Mouse (Mus musculus): ENCODE measurements around the gene Gm10720. TPM values are rescaled to one million over a fixed set of nuclear protein-coding genes. Genes with fewer than 3 reads are reported as not detected.
A peak's percentile ranks its signal among the peaks of the same experiment; 100 is the strongest.
"Not testable (repeated sequence)": the region's sequence is repeated elsewhere in the genome, so short reads cannot be mapped to it uniquely, and the experiment has no call there.

The Gm10720 gene
- polyA plus RNA-seq (2014; fragmentation: Nextera tagmentation; extraction: Ambion mirVana), result not detected in 2 replicates

GRCm38 (mm10) chr9:3015354-3015753 is at the start of gene Gm10720:
Gene Gm10720 (plus strand): TSS chr9:3015654.
- H3K36me3 ChIP-seq (ENCODE audit: control insufficient read depth, insufficient read depth, low read length); H3K27ac ChIP-seq (replicated peaks; ENCODE audit: low read depth, low read length); H3K27me3 ChIP-seq (replicated peaks; ENCODE audit: control insufficient read depth, insufficient read depth, low read length); H3K9me3 ChIP-seq (ENCODE audit: control insufficient read depth, low read length); H3K9ac ChIP-seq (ENCODE audit: low read depth, low read length); ATAC-seq (ENCODE audit: low read depth); H3K4me2 ChIP-seq (ENCODE audit: low read depth, low read length); H3K4me3 ChIP-seq (ENCODE audit: low read depth, low read length); H3K4me1 ChIP-seq (ENCODE audit: control insufficient read depth, insufficient read depth, low read length); DNase-seq (ENCODE audit: low spot score): not testable (repeated sequence)
- WGBS, result 56% methylated on average over 4 of the region's 9 CpGs

DNA sequence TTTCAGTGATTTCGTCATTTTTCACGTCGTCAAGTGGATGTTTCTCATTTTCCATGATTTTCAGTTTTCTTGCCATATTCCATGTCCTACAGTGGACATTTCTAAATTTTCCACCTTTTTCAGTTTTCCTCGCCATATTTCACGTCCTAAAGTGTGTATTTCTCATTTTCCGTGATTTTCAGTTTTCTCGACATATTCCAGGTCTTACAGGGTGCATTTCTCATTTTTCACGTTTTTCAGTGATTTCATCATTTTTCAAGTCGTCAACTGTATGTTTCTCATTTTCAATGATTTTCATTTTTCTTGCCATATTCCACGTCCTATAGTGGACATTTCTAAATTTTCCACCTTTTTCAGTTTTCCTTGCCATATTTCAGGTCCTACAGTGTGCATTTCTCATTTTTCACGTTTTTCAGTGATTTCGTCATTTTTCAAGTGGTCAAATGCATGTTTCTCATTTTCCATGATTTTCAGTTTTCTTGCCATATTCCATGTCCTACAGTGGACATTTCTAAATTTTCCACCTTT is 14.9 kb upstream of the Gm10720 start, which contains the start of gene Gm10722:
TSS of gene Gm10722 (plus strand) at position 478 of the 528 bp plus-strand sequence.
- H3K9ac ChIP-seq (ENCODE audit: low read depth, low read length); H3K4me2 ChIP-seq (ENCODE audit: low read depth, low read length); H3K4me3 ChIP-seq (ENCODE audit: low read depth, low read length); H3K27ac ChIP-seq (replicated peaks; ENCODE audit: low read depth, low read length); H3K36me3 ChIP-seq (ENCODE audit: control insufficient read depth, insufficient read depth, low read length); ATAC-seq (ENCODE audit: low read depth); H3K27me3 ChIP-seq (replicated peaks; ENCODE audit: control insufficient read depth, insufficient read depth, low read length); H3K9me3 ChIP-seq (ENCODE audit: control insufficient read depth, low read length); H3K4me1 ChIP-seq (ENCODE audit: control insufficient read depth, insufficient read depth, low read length): not testable (repeated sequence)
- peak; percentile 25 for DNase-seq (ENCODE audit: low spot score)
- 68% methylated on average over 12 of the region's 12 CpGs for WGBS

- 63% methylated on average over 8 of the region's 8 CpGs for WGBS
- H3K4me3 ChIP-seq (ENCODE audit: low read depth, low read length); DNase-seq (ENCODE audit: low spot score); H3K4me2 ChIP-seq (ENCODE audit: low read depth, low read length); H3K27ac ChIP-seq (replicated peaks; ENCODE audit: low read depth, low read length); H3K27me3 ChIP-seq (replicated peaks; ENCODE audit: control insufficient read depth, insufficient read depth, low read length); H3K36me3 ChIP-seq (ENCODE audit: control insufficient read depth, insufficient read depth, low read length); H3K4me1 ChIP-seq (ENCODE audit: control insufficient read depth, insufficient read depth, low read length); H3K9me3 ChIP-seq (ENCODE audit: control insufficient read depth, low read length); ATAC-seq (ENCODE audit: low read depth); H3K9ac ChIP-seq (ENCODE audit: low read depth, low read length): not testable (repeated sequence)
Measured at GRCm38 (mm10) chr9:3001006-3001405, 14.4 kb upstream of the Gm10720 start.

DNA sequence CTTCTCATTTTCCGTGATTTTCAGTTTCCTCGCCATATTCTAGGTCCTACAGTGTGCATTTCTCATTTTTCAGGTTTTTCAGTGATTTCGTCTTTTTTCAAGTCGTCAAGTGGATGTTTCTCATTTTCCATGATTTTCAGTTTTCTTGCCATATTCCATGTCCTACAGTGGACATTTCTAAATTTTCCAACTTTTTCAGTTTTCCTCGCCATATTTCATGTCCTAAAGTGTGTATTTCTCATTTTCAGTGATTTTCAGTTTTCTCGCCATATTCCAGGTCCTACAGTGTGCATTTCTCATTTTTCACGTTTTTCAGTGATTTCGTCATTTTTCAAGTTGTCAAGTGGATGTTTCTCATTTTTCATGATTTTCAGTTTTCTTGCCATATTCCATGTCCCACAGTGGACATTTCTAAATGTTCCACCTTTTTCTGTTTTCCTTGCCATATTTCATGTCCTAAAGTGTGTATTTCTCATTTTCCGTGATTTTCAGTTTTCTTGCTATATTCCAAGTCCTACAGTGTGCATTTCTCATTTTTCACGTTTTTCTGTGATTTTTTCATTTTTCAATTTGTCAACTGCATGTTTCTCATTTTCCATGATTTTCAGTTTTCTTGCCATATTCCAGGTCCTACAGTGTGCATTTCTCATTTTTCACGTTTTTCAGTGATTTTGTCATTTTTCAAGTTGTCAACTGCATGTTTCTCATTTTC is 13.3 kb upstream of the Gm10720 start:
- 53% methylated on average over 8 of the region's 11 CpGs for WGBS
- H3K9ac ChIP-seq (ENCODE audit: low read depth, low read length); H3K9me3 ChIP-seq (ENCODE audit: control insufficient read depth, low read length); H3K27ac ChIP-seq (replicated peaks; ENCODE audit: low read depth, low read length); H3K4me2 ChIP-seq (ENCODE audit: low read depth, low read length); H3K4me3 ChIP-seq (ENCODE audit: low read depth, low read length); H3K27me3 ChIP-seq (replicated peaks; ENCODE audit: control insufficient read depth, insufficient read depth, low read length); H3K36me3 ChIP-seq (ENCODE audit: control insufficient read depth, insufficient read depth, low read length); H3K4me1 ChIP-seq (ENCODE audit: control insufficient read depth, insufficient read depth, low read length): not testable (repeated sequence)
- peak; percentile 6 for DNase-seq (ENCODE audit: low spot score)
- peak; percentile 85 for ATAC-seq (ENCODE audit: low read depth)

DNA sequence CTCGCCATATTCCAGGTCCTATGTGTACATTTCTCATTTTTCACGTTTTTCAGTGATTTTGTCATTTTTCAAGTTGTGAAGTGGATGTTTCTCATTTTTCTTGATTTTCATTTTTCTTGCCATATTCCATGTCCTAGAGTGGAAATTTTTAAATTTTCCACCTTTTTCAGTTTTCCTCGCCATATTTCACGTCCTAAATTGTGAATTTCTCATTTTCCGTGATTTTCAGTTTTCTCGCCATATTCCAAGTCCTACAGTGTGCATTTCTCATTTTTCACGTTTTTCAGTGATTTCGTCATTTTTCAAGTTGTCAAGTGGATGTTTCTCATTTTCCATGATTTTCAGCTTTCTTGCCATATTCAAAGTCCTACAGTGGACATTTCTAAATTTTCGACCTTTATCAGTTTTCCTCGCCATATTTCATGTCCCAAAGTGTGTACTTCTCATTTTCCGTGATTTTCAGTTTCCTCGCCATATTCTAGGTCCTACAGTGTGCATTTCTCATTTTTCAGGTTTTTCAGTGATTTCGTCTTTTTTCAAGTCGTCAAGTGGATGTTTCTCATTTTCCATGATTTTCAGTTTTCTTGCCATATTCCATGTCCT is 12.6 kb upstream of the Gm10720 start, which contains the start of gene Gm11168:
TSS of gene Gm11168 (plus strand) at position 553 of the 603 bp plus-strand sequence.
- H3K9me3 ChIP-seq (ENCODE audit: control insufficient read depth, low read length); H3K9ac ChIP-seq (ENCODE audit: low read depth, low read length); H3K4me3 ChIP-seq (ENCODE audit: low read depth, low read length); H3K4me2 ChIP-seq (ENCODE audit: low read depth, low read length); ATAC-seq (ENCODE audit: low read depth); H3K27ac ChIP-seq (replicated peaks; ENCODE audit: low read depth, low read length); H3K4me1 ChIP-seq (ENCODE audit: control insufficient read depth, insufficient read depth, low read length); H3K27me3 ChIP-seq (replicated peaks; ENCODE audit: control insufficient read depth, insufficient read depth, low read length); DNase-seq (ENCODE audit: low spot score); H3K36me3 ChIP-seq (ENCODE audit: control insufficient read depth, insufficient read depth, low read length): not testable (repeated sequence)
- WGBS, result 74% methylated on average over 6 of the region's 14 CpGs

- WGBS, result 75% methylated on average over 1 of the region's 5 CpGs
- not testable (repeated sequence) for H3K4me3 ChIP-seq (ENCODE audit: low read depth, low read length); H3K27ac ChIP-seq (replicated peaks; ENCODE audit: low read depth, low read length); ATAC-seq (ENCODE audit: low read depth); H3K4me1 ChIP-seq (ENCODE audit: control insufficient read depth, insufficient read depth, low read length); DNase-seq (ENCODE audit: low spot score); H3K9ac ChIP-seq (ENCODE audit: low read depth, low read length); H3K4me2 ChIP-seq (ENCODE audit: low read depth, low read length); H3K36me3 ChIP-seq (ENCODE audit: control insufficient read depth, insufficient read depth, low read length); H3K9me3 ChIP-seq (ENCODE audit: control insufficient read depth, low read length); H3K27me3 ChIP-seq (replicated peaks; ENCODE audit: control insufficient read depth, insufficient read depth, low read length)
Measured at GRCm38 (mm10) chr9:3006179-3006578, 9.3 kb upstream of the Gm10720 start.

DNA sequence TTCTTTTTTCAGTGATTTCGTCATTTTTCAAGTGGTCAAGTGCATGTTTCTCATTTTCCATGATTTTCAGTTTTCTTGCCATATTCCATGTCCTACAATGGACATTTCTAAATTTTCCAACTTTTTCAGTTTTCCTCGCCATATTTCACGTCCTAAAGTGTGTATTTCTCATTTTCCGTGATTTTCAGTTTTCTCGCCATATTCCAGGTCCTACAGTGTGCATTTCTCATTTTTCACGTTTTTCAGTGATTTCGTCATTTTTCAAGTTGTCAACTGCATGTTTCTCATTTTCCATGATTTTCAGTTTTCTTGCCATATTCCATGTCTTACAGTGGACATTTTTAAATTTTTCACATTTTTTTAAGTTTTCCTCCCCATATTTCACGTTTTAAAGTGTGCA is 8.8 kb upstream of the Gm10720 start:
- H3K36me3 ChIP-seq (ENCODE audit: control insufficient read depth, insufficient read depth, low read length); H3K27ac ChIP-seq (replicated peaks; ENCODE audit: low read depth, low read length); H3K4me2 ChIP-seq (ENCODE audit: low read depth, low read length); DNase-seq (ENCODE audit: low spot score); H3K4me1 ChIP-seq (ENCODE audit: control insufficient read depth, insufficient read depth, low read length); H3K4me3 ChIP-seq (ENCODE audit: low read depth, low read length); H3K9me3 ChIP-seq (ENCODE audit: control insufficient read depth, low read length); H3K9ac ChIP-seq (ENCODE audit: low read depth, low read length); H3K27me3 ChIP-seq (replicated peaks; ENCODE audit: control insufficient read depth, insufficient read depth, low read length): not testable (repeated sequence)
- peak; percentile 70; the same call in 1 of the 2 replicates for ATAC-seq (ENCODE audit: low read depth)
- 74% methylated on average over 7 of the region's 8 CpGs for WGBS

- not testable (repeated sequence) for H3K4me1 ChIP-seq (ENCODE audit: control insufficient read depth, insufficient read depth, low read length); H3K36me3 ChIP-seq (ENCODE audit: control insufficient read depth, insufficient read depth, low read length); H3K9ac ChIP-seq (ENCODE audit: low read depth, low read length); DNase-seq (ENCODE audit: low spot score); H3K27ac ChIP-seq (replicated peaks; ENCODE audit: low read depth, low read length); H3K4me2 ChIP-seq (ENCODE audit: low read depth, low read length); H3K4me3 ChIP-seq (ENCODE audit: low read depth, low read length); H3K9me3 ChIP-seq (ENCODE audit: control insufficient read depth, low read length); H3K27me3 ChIP-seq (replicated peaks; ENCODE audit: control insufficient read depth, insufficient read depth, low read length)
- ATAC-seq (ENCODE audit: low read depth), result peak; percentile 35; the same call in 1 of the 2 replicates
- WGBS, result 73% methylated on average over 6 of the region's 9 CpGs
Measured at GRCm38 (mm10) chr9:3007272-3007671, 8.2 kb upstream of the Gm10720 start.
